Mouse (Mus musculus) heart, postnatal 4 days (tissue): ENCODE results near the gene Hoxd8. TPM values are rescaled to one million over a fixed set of nuclear protein-coding genes. Genes with fewer than 3 reads are reported as not detected.
A peak's percentile ranks its signal among the peaks of the same experiment; 100 is the strongest.

Experiments used
- DNase-seq: peaks from one replicate; pipeline ENCODE4 v3.0.0; 2021
- total RNA-seq, 2 experiments: library from RNA; stranded (reverse); gene quantifications; 2 replicates each; pipeline ENCODE4 v1.2.3; 2021

Gene Hoxd8
- total RNA-seq, 2 experiments from 2014 or later, result 1.2 to 1.9 TPM

GRCm38 (mm10) chr2:74686301-74686987 is 18.0 kb upstream of the Hoxd8 start:
- DNase-seq, result peak; percentile 76

GRCm38 (mm10) chr2:74686988-74687697 is 17.3 kb upstream of the Hoxd8 start:
- no peak for DNase-seq

GRCm38 (mm10) chr2:74687698-74688555 is 16.5 kb upstream of the Hoxd8 start:
- no peak for DNase-seq

GRCm38 (mm10) chr2:74688795-74689573 is 15.4 kb upstream of the Hoxd8 start:
- DNase-seq, result no peak

- DNase-seq, result no peak
Observed at GRCm38 (mm10) chr2:74689574-74690337, 14.7 kb upstream of the Hoxd8 start.

- DNase-seq, result no peak
Observed at GRCm38 (mm10) chr2:74690338-74690716, 14.1 kb upstream of the Hoxd8 start.

- peak; percentile 68 for DNase-seq
Observed at GRCm38 (mm10) chr2:74691022-74691951, 13.1 kb upstream of the Hoxd8 start, which contains the start of gene Hoxd10. TSS of gene Hoxd10 (plus strand) at chr2:74691924.

- DNase-seq, result no peak
Observed at GRCm38 (mm10) chr2:74691995-74692807, 12.2 kb upstream of the Hoxd8 start.

- DNase-seq, result no peak
Observed at GRCm38 (mm10) chr2:74692808-74693431, 11.5 kb upstream of the Hoxd8 start.

GRCm38 (mm10) chr2:74693432-74693827 is 11.0 kb upstream of the Hoxd8 start:
- DNase-seq, result no peak

GRCm38 (mm10) chr2:74694066-74694465 is 10.3 kb upstream of the Hoxd8 start:
- no peak for DNase-seq

- no peak for DNase-seq
Observed at GRCm38 (mm10) chr2:74695383-74695782, 9.0 kb upstream of the Hoxd8 start.

- no peak for DNase-seq
Observed at GRCm38 (mm10) chr2:74695813-74696430, 8.5 kb upstream of the Hoxd8 start.

- no peak for DNase-seq
Observed at GRCm38 (mm10) chr2:74696442-74697335, 7.7 kb upstream of the Hoxd8 start.

GRCm38 (mm10) chr2:74697567-74698121 is 6.8 kb upstream of the Hoxd8 start, which contains the start of gene Hoxd9:
TSS of gene Hoxd9 (plus strand) at chr2:74697727.
- peak; percentile 54 for DNase-seq

GRCm38 (mm10) chr2:74698201-74699052 is 6.0 kb upstream of the Hoxd8 start:
- no peak for DNase-seq
